Comparison of ENCODE assay signal across 8 mouse cellular contexts in genomic region chr7:18992294-18992675, GRCm38 (mm10). TPM values are rescaled to one million over a fixed set of nuclear protein-coding genes. Genes with fewer than 3 reads are reported as not detected.
DNase-seq lines count a peak whose midpoint lies in the region; ATAC-seq and TF ChIP-seq lines count a peak whose summit lies in the region.

No protein-coding gene starts in this region.

- H3K4me1 ChIP-seq in thymus, adult 2 months (replicated peaks; ENCODE audit: control insufficient read depth, insufficient read depth, low read length): peaks cover 20% of the 10 kb centered on the region

- H3K36me3 ChIP-seq in thymus, adult 2 months (ENCODE audit: control insufficient read depth, insufficient read depth, low read length): peaks cover 20% of the 10 kb centered on the region

- DNase-seq in CD4-positive, CD25-positive, alpha-beta regulatory T cell, adult 2 months (ENCODE audit: low read depth, low spot score): peak; percentile 30
- DNase-seq in thymus, adult 2 months: no peak
- no peak for DNase-seq in thymus, adult 18-20 months
- DNase-seq in heart, adult 9 months (ENCODE audit: low spot score in 2 of 2): peak; percentile 13 to 25
- peak; percentile 43 to 51 for DNase-seq in kidney, postnatal 4 days
- DNase-seq in neural tube, embryonic 10.5 days (ENCODE audit: extremely low spot score, low spot score): peak; percentile 55
- DNase-seq in retina, postnatal 1 day: no peak

- no peak overlapping the region for H3K27ac ChIP-seq in thymus, adult 2 months (ENCODE audit: control insufficient read depth, insufficient read depth, low read length)

- no peak for ATAC-seq in CD4-positive, CD25-positive, alpha-beta regulatory T cell, adult 4 months

- WGBS in thymus, adult 2 months: 7% methylated on average over 31 of the region's 31 CpGs

- TF ChIP-seq CTCF in thymus, adult 2 months (IDR thresholded peaks at IDR 0.05; ENCODE audit: borderline replicate concordance, control insufficient read depth, extremely low read depth, insufficient read depth, low read length, poor library complexity): 0 out of 2 replicates have a peak, but pooled peaks have one; percentile 3

- no peak for TF ChIP-seq POLR2A in thymus, adult 2 months (IDR thresholded peaks at IDR 0.05; ENCODE audit: control insufficient read depth, extremely low read depth, insufficient read depth, low read length, poor library complexity)

- H3K27me3 ChIP-seq in thymus, adult 2 months (ENCODE audit: control insufficient read depth, insufficient read depth, low read length): peaks cover 9% of the 10 kb centered on the region; the same call in 1 of the 2 replicates

- H3K4me3 ChIP-seq in thymus, adult 2 months (ENCODE audit: control insufficient read depth, insufficient read depth, low read length): peak overlapping the region; percentile 19

RNA-seq across cellular contexts. Expression of gene Mypop, which starts 1.2 kb away (rescaled TPM):
- 1 to 10 TPM; 1.7 to 3.0 TPM for polyA plus RNA-seq in CD4-positive, CD25-positive, alpha-beta regulatory T cell, adult 4 months (2017; shearing (Covaris generic))
- 3.6 and 5.0 TPM in 2 replicates for polyA plus RNA-seq in thymus, adult 2 months (2012; rRNA removed)

RNA-seq across cellular contexts. Expression of gene Nanos2, which starts 5.1 kb away (rescaled TPM):
- not detected for polyA plus RNA-seq in CD4-positive, CD25-positive, alpha-beta regulatory T cell, adult 4 months (2017; shearing (Covaris generic))
- polyA plus RNA-seq in thymus, adult 2 months (2012; rRNA removed): 0.12 TPM in 1 of 2 replicates, not detected in the other

RNA-seq across cellular contexts. Expression of gene Irf2bp1, which starts 11.6 kb away (rescaled TPM):
- polyA plus RNA-seq in CD4-positive, CD25-positive, alpha-beta regulatory T cell, adult 4 months (2017; shearing (Covaris generic)): 1 to 10 TPM; 2.0 to 2.4 TPM
- 67.2 and 76.3 TPM in 2 replicates for polyA plus RNA-seq in thymus, adult 2 months (2012; rRNA removed)

RNA-seq across cellular contexts. Expression of gene Foxa3, which starts 31.1 kb away (rescaled TPM):
- not detected for polyA plus RNA-seq in CD4-positive, CD25-positive, alpha-beta regulatory T cell, adult 4 months (2017; shearing (Covaris generic))
- 0.51 and 0.69 TPM in 2 replicates for polyA plus RNA-seq in thymus, adult 2 months (2012; rRNA removed)

RNA-seq across cellular contexts. Expression of gene Sympk, which starts 31.9 kb away (rescaled TPM):
- polyA plus RNA-seq in CD4-positive, CD25-positive, alpha-beta regulatory T cell, adult 4 months (2017; shearing (Covaris generic)): 1 to 10 TPM; 5.0 to 6.4 TPM
- 150 and 189 TPM in 2 replicates for polyA plus RNA-seq in thymus, adult 2 months (2012; rRNA removed)

Comparison
In these comparisons a context has a peak if more than half of its experiments do, and no peak if none do; other contexts are left out.
1. DNase-seq: peak in CD4-positive, CD25-positive, alpha-beta regulatory T cell, adult 2 months (single experiment), heart, adult 9 months (2 of 2), kidney, postnatal 4 days (2 of 2) and neural tube, embryonic 10.5 days (single experiment); none in thymus, adult 2 months (single experiment), thymus, adult 18-20 months (0 of 2) and retina, postnatal 1 day (single experiment).
2. RNA of gene Irf2bp1, which starts 11.6 kb away (polyA plus RNA-seq): 67.2 to 76.3 TPM in thymus, adult 2 months; 2.0 to 2.4 TPM in CD4-positive, CD25-positive, alpha-beta regulatory T cell, adult 4 months; every median in the first group is over 10 times any median in the second.